Mouse (Mus musculus) neural tube, embryonic 12.5 days (tissue): ENCODE results near the gene Cdc34. TPM values are rescaled to one million over a fixed set of nuclear protein-coding genes. Genes with fewer than 3 reads are reported as not detected.
"Not testable (repeated sequence)": the region's sequence is repeated elsewhere in the genome, so short reads cannot be mapped to it uniquely, and the experiment has no call there.

Experiments
- ATAC-seq: fragments of 200-750 bp; cut with Nextera tagmentation; 2 replicates; pipeline ENCODE4 v1.8.0; 2017; ENCODE audit warnings: low read depth, mild to moderate bottlenecking, moderate TSS enrichment, moderate library complexity; ENCODE audit not compliant: low FRiP score
- H3K27ac ChIP-seq: fragments of 300-500 bp; sonication (generic); 2 replicates; pipeline ENCODE4 v1.5.1; 2016
- H3K27me3 ChIP-seq: fragments of 300-500 bp; sonication (generic); replicated peaks from 2 replicates; pipeline ENCODE4 v1.6.1; 2016; ENCODE audit warnings: mild to moderate bottlenecking
- H3K36me3 ChIP-seq: fragments of 300-500 bp; sonication (generic); 2 replicates; pipeline ENCODE4 v1.6.1; 2016; ENCODE audit warnings: mild to moderate bottlenecking
- H3K4me1 ChIP-seq: fragments of 300-500 bp; sonication (generic); 2 replicates; pipeline ENCODE4 v1.6.1; 2016
- H3K4me2 ChIP-seq: fragments of 300-500 bp; sonication (generic); replicated peaks from 2 replicates; pipeline ENCODE4 v1.6.1; 2016; ENCODE audit warnings: mild to moderate bottlenecking
- H3K4me3 ChIP-seq: fragments of 300-500 bp; sonication (generic); 2 replicates; pipeline ENCODE4 v1.5.1; 2016
- H3K9ac ChIP-seq: fragments of 300-500 bp; sonication (generic); 2 replicates; pipeline ENCODE4 v1.6.1; 2016; ENCODE audit warnings: mild to moderate bottlenecking
- H3K9me3 ChIP-seq: fragments of 300-500 bp; sonication (generic); 2 replicates; pipeline ENCODE4 v1.6.1; 2016; ENCODE audit warnings: mild to moderate bottlenecking
- WGBS: fragments of 180-500 bp; shearing (Covaris S2); methylation state at CpG from one replicate; pipeline ENCODE4 v1.1.7; 2016; 5-methylcytosine and 5-hydroxymethylcytosine counted together
- polyA plus RNA-seq: library from polyadenylated mRNA; unstranded; fragments of >200 nt; fragmentation: Nextera tagmentation; extraction: Ambion mirVana; gene quantifications from 2 replicates; pipeline ENCODE4 v1.2.1, GENCODE M21; 2016

Gene Cdc34
- polyA plus RNA-seq, 1 experiment from 2014 or later: 136 TPM

DNA sequence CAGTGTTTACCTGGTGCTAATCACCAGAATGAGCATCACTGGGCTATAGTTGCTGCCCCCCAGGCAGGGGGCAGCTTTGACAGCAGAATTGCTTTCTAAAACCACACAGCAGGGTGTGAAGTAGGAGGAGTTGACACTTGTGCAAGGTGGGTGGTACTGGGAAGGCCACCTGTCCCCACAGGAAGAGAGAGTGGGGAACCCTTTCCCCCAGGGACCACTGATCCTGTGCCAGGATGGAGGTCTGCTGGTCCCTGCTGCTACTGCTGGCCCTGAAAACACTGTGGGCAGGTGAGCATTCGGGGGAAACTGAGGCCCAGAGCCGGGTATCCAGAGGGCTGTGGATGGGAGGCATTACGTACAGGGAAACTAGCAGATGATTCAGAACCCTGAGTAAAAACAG, 7.2 kb downstream of the Cdc34 start:
- WGBS: 89% methylated on average over 3 of the region's 3 CpGs
- H3K4me3 ChIP-seq: no peak overlapping the region
- no peak overlapping the region for H3K4me2 ChIP-seq
- H3K27ac ChIP-seq: no peak overlapping the region
- no peak overlapping the region for H3K9ac ChIP-seq
- H3K27me3 ChIP-seq: no peaks in the 10 kb centered on the region
- ATAC-seq: no peak
- 0 out of 2 replicates have a peak, but pooled peaks cover under 1% of the 10 kb centered on the region for H3K4me1 ChIP-seq
- H3K9me3 ChIP-seq: 0 out of 2 replicates have a peak, but pooled peaks cover 3% of the 10 kb centered on the region
- H3K36me3 ChIP-seq: peaks cover 52% of the 10 kb centered on the region

DNA sequence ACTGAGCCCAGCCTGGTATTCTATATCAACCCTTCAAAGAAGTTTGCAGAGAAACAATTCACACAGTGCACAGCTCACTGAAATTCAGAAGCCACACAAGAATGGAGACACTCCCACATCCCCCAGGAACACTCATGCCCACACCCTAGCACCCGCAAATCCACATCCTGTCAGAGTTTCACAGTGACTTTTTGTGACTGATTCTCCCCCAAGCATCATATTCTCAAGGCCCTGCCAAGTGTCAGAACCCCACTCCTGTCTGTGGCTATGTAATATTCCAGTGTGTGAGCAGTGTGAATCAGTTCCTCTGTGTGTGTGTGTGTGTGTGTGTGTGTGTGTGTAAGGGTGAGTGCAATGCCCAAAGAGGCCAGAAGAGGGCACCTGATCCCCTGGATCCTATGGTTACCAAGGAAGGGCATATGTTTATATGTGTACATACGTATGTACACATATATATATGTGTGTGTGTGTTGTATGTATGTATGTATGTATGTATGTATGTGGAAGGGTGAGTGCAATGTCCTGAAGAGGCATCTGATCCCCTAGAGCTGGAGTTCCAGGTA, 10.1 kb downstream of the Cdc34 start:
- Histone ChIP-seq H3K27ac (no peak overlapping the region), H3K4me3 (no peak overlapping the region), H3K9ac (no peak overlapping the region), H3K36me3 (peaks cover 24% of the 10 kb centered on the region), H3K4me1 (0 out of 2 replicates have a peak, but pooled peaks cover 4% of the 10 kb centered on the region), H3K9me3 (0 out of 2 replicates have a peak, but pooled peaks cover 3% of the 10 kb centered on the region), H3K27me3 (no peaks in the 10 kb centered on the region), H3K4me2 (no peak overlapping the region)
- no peak for ATAC-seq
- 97% methylated on average over 2 of the region's 2 CpGs for WGBS

DNA sequence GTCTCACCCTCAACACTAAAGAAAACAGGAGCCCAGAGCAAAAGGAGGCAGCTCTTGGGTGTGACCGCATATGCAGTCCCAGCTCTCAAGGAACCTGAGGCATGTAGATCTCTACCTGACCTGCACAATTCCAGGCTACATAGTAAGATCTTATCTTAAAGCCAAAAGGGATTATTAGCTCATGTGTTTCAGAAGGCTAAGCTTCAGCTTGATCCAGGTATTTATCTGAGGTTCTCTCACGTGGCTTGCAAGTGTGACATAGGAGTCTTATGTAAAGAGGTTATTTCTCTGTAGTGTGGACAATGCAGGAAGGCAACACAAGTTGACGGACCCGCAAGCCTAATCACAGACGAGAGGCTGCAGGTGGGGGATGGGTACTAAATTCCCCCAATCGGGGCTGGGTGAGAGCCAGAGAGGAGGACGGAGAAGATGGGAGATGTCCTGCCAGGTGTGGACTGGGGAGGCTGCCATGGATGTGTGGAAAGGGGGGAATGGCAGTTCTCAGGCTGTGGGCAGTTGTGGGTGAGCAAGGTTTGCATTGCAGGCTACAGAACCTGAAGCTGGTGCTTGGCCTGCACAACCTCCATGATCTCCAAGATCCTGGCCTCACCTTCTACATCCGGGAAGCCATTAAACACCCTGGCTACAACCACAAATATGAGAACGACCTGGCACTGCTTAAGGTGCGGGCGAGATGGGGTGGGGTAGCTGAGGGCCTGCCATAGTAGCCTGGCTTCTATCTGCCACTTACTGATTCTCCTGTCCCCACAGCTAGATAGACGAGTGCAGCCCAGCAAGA, 11.8 kb downstream of the Cdc34 start:
- Histone ChIP-seq H3K4me3 (no peak overlapping the region), H3K27ac (no peak overlapping the region), H3K4me2 (no peak overlapping the region), H3K27me3 (no peaks in the 10 kb centered on the region), H3K9me3 (0 out of 2 replicates have a peak, but pooled peaks cover 3% of the 10 kb centered on the region), H3K4me1 (0 out of 2 replicates have a peak, but pooled peaks cover 4% of the 10 kb centered on the region), H3K9ac (no peak overlapping the region), H3K36me3 (peaks cover 7% of the 10 kb centered on the region)
- WGBS: 77% methylated on average over 12 of the region's 12 CpGs
- ATAC-seq: no peak

DNA sequence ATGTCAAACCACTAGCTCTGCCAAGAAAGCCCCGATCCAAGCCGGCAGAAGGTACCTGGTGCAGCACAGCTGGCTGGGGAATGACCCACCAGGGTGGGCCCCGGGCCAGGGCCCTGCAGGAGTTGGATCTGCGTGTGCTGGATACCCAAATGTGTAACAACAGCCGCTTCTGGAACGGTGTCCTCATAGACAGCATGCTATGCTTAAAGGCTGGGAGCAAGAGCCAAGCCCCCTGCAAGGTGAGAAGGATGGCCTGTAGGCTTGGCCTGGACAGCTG, 12.3 kb downstream of the Cdc34 start:
- 83% methylated on average over 6 of the region's 6 CpGs for WGBS
- no peak overlapping the region for H3K4me3 ChIP-seq
- H3K27ac ChIP-seq: no peak overlapping the region
- no peaks in the 10 kb centered on the region for H3K27me3 ChIP-seq
- peaks cover 1% of the 10 kb centered on the region for H3K36me3 ChIP-seq
- H3K9ac ChIP-seq: no peak overlapping the region
- ATAC-seq: no peak
- H3K4me2 ChIP-seq: no peak overlapping the region
- H3K4me1 ChIP-seq: 0 out of 2 replicates have a peak, but pooled peaks cover 4% of the 10 kb centered on the region
- 0 out of 2 replicates have a peak, but pooled peaks cover 3% of the 10 kb centered on the region for H3K9me3 ChIP-seq

DNA sequence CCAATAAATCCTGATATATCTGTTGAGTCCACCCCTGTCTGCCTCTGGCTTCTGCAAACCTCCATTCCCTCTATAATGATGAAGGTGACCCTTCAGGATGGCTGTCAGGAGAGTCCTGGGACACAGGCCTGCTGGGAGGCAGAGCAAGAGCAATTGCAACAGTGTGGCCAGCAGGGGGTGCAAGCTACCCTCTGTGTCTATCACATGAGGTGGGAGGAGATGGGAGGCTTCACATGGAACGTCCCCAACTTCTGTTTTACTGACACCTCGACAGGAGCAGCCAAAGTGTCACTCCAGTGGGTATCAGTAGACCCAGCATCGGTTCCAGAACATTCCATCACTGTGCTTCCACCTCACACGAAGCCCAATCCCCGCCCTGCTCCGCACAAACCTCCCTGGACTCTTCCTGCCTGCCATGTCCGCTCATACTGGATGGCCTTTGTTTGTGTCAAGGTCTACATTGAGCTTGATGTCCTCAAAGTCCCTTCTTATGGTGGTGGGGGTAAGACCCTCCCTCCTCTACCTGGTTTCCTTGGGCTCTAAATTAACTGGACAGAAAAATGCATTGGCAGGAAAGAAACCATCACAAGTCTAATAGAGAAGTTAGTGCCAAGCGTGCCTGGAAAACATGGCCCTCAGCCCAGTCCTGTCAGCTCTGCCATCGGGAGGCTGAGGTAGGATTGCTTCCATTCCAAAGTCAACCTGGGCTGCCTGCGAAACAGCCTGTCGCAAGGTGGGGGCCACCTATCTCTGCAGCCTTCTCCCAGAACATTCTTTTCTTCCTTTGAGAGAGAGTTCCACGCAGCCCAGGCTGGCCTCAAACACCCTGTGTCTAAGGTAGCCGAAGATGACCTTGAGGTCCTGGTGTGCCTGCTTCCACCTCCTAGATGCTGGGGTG, 13.5 kb downstream of the Cdc34 start:
- Histone ChIP-seq H3K9me3 (0 out of 2 replicates have a peak, but pooled peaks cover 3% of the 10 kb centered on the region), H3K9ac (no peak overlapping the region), H3K27me3 (no peaks in the 10 kb centered on the region), H3K4me2 (no peak overlapping the region), H3K4me1 (0 out of 2 replicates have a peak, but pooled peaks cover 4% of the 10 kb centered on the region), H3K4me3 (no peak overlapping the region), H3K27ac (no peak overlapping the region), H3K36me3 (no peaks in the 10 kb centered on the region)
- 70% methylated on average over 13 of the region's 13 CpGs for WGBS
- no peak for ATAC-seq

DNA sequence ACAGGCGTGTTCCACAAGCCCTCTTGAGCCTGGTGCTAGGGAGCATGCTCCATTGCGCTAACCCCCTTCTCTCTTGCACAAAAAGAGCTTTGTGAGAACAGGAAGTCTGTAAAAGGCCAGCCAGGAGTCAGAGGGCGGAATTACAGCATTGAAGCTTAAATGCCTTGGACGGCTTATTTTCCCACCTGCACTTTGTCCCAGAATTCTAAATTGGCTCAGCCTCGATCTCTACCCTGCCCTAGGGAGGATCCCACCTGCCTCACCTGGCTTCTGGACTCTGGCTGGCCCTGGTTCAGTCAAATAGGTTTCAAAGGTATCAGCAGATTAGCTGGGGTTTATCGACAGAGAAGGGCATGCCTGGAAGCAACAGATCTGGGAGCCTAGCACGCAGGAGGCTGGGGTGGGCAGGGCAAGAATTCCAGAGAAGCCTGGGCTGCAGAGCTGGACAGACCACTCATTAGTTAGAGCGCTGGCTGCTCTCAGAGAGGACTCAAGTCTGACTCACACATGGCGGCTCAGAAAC, 14.2 kb downstream of the Cdc34 start:
- Histone ChIP-seq H3K27me3 (no peaks in the 10 kb centered on the region), H3K27ac (no peak overlapping the region), H3K4me1 (0 out of 2 replicates have a peak, but pooled peaks cover 4% of the 10 kb centered on the region), H3K4me3 (no peak overlapping the region), H3K9me3 (0 out of 2 replicates have a peak, but pooled peaks cover 3% of the 10 kb centered on the region), H3K9ac (no peak overlapping the region), H3K4me2 (no peak overlapping the region), H3K36me3 (no peaks in the 10 kb centered on the region)
- ATAC-seq: no peak
- 63% methylated on average over 9 of the region's 9 CpGs for WGBS

DNA sequence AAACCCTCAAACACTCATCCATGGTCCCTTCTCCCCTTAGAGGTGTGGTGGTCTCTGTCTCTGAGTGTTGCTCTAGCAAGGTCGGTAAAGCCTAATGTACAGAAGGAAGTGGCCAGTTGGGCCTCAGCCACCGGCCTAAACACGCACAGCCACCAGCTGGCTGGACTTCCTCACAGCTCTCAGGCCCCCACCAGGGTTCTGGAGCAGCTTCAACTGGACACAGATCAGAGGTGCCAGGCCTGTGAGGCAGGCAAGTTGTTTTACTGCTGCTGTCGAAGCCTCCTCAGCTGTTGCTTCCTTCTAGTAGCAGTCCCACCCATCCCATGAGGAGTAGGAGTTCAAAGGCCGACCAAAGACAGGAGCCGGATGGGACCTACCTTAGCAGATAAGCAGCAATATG, 15.9 kb downstream of the Cdc34 start:
- WGBS: 76% methylated on average over 6 of the region's 6 CpGs
- Histone ChIP-seq H3K4me3 (no peak overlapping the region), H3K4me2 (no peak overlapping the region), H3K27me3 (no peaks in the 10 kb centered on the region), H3K36me3 (no peaks in the 10 kb centered on the region), H3K9me3 (no peaks in the 10 kb centered on the region), H3K4me1 (0 out of 2 replicates have a peak, but pooled peaks cover 4% of the 10 kb centered on the region), H3K9ac (no peak overlapping the region), H3K27ac (no peak overlapping the region)
- ATAC-seq: no peak

DNA sequence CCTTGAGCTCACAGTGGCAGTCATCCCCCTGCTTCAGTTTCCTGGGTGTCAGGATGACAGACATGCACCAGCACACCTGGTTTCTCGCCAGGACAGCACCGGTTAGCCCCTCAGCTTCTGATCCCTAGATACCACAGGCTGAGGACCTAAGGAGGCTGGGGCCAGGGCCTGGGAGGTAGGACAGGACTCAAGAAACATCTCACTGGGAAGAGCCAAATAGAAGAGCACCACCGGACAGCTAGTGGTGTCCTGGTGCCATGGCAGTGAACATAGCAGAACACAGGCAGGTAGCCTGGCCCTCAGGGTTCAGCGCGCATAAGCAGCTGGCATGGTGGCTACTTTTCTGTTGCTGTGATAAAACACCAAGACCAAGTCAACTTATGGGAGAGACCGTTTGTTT, 16.5 kb downstream of the Cdc34 start:
- WGBS: 94% methylated on average over 6 of the region's 6 CpGs
- no peak overlapping the region for H3K27ac ChIP-seq
- ATAC-seq: no peak

DNA sequence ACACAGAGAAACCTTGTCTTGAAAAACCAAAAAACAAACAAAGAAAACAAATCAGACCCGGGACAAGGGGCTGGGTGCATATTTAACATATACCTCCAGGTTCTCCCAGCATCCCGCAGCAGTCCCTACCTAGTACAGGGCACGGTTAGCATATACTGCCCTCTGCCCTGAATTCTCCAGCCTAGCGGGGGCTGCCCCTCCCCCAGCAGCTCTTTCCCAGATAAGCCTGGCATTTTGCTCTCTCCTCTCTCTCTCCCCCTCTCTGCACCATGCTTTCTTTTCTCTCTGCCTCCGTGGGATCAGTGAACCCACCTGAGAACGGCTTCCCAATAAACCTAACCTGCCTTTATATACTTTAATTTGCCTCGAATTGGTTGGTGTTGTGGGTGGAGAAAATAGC, 18.7 kb downstream of the Cdc34 start:
- Histone ChIP-seq H3K4me2 (no peak overlapping the region), H3K4me1 (peaks cover 12% of the 10 kb centered on the region), H3K27ac (no peak overlapping the region), H3K9me3 (no peaks in the 10 kb centered on the region), H3K4me3 (no peak overlapping the region), H3K27me3 (no peaks in the 10 kb centered on the region), H3K9ac (no peak overlapping the region), H3K36me3 (no peaks in the 10 kb centered on the region)
- no peak for ATAC-seq
- WGBS: 59% methylated on average over 7 of the region's 7 CpGs

More for the DNA sequence above, 16.5 kb downstream of the Cdc34 start:
- Histone ChIP-seq H3K4me3 (no peak overlapping the region), H3K36me3 (no peaks in the 10 kb centered on the region), H3K9ac (no peak overlapping the region), H3K27me3 (no peaks in the 10 kb centered on the region), H3K9me3 (no peaks in the 10 kb centered on the region), H3K4me1 (0 out of 2 replicates have a peak, but pooled peaks cover 4% of the 10 kb centered on the region), H3K4me2 (no peak overlapping the region)

DNA sequence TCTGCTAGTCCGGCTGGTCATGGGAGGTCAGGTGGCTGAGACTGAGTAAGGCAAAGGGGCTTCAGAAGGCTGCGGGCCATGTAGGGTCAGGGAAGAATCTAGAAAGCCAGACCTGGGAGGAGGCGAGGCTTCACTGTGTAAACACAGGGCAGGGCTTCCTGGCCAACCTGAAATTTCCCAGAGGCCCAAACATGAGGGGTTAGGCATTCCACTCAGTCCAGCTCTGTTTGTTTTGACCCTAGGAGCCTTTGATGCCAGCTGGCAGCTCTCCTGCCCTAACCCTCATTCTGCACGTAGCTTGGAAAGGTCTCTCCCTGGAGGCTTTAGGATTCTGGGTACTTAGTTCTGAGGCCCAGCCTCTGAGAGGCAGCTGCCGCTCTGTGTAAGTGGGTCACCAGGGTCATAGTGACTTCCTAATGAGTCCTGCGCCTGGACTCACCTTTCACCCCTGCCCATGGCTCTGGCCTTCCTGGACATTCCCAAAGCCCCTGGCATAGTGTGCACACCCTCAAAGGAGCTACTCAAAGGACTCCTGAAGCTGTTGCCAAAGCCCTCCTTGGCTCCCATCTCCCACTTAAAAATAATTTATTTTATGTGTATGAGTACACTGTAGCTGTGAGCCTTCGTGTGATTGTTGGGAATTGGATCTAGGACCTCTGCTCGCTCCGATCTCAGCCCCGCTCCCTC, 19.6 kb downstream of the Cdc34 start:
- Histone ChIP-seq H3K9me3 (no peaks in the 10 kb centered on the region), H3K27ac (no peak overlapping the region), H3K36me3 (no peaks in the 10 kb centered on the region), H3K9ac (no peak overlapping the region), H3K4me1 (peaks cover 17% of the 10 kb centered on the region), H3K27me3 (no peaks in the 10 kb centered on the region), H3K4me3 (no peak overlapping the region), H3K4me2 (no peak overlapping the region)
- ATAC-seq: no peak
- 65% methylated on average over 10 of the region's 10 CpGs for WGBS

DNA sequence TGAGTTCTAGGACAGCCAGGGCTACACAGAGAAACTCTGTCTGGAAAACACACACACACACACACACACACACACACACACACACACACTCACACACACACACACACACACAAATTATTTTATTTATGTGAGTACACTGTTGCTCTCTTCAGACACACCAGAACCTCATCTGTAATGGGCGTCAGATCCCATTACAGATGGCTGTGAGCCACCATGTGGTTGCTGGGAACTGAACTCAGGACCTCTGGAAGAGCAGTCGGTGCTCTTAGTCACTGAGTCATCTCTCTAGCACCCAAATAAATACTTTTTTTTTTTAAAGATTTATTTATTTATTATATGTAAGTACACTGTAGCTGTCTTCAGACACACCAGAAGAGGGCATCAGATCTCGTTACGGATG, 21.0 kb downstream of the Cdc34 start:
- H3K36me3 ChIP-seq, H3K4me2 ChIP-seq, H3K27ac ChIP-seq, H3K4me3 ChIP-seq, ATAC-seq, H3K9me3 ChIP-seq, H3K27me3 ChIP-seq, H3K9ac ChIP-seq: not testable (repeated sequence)
- 86% methylated on average over 4 of the region's 4 CpGs for WGBS
- H3K4me1 ChIP-seq: peaks cover 27% of the 10 kb centered on the region
